Mouse (Mus musculus) MEL-GATA-1-ER (cell line): ENCODE results near the gene Ocln.
"Not testable (repeated sequence)": the region's sequence is repeated elsewhere in the genome, so short reads cannot be mapped to it uniquely, and the experiment has no call there.

ENCODE experiments used
- DNase-seq: peaks from one replicate; pipeline ENCODE4 v3.0.0-alpha.2; 2012; ENCODE audit warnings: low read depth; ENCODE audit errors: extremely low read depth

The Ocln gene

DNA sequence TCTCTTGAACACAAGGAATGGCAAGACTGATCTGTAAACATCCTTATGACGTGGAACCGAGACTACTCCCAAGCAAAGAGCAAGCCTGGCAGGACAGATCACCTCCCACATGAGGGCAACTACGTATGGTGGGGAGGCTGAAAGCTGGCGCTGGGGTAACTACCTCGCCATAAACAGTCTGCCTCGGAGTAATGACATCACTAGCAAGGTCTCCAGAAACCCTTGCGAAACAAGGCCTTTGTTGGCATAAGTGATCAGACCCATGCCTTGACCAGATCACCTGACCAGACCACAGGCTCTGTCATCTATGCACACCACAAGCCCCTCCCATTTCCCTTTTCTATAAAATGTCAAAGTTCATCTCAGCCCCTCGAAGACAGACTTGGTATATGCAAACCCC is 59.2 kb downstream of the Ocln start:
- no peak for DNase-seq

DNA sequence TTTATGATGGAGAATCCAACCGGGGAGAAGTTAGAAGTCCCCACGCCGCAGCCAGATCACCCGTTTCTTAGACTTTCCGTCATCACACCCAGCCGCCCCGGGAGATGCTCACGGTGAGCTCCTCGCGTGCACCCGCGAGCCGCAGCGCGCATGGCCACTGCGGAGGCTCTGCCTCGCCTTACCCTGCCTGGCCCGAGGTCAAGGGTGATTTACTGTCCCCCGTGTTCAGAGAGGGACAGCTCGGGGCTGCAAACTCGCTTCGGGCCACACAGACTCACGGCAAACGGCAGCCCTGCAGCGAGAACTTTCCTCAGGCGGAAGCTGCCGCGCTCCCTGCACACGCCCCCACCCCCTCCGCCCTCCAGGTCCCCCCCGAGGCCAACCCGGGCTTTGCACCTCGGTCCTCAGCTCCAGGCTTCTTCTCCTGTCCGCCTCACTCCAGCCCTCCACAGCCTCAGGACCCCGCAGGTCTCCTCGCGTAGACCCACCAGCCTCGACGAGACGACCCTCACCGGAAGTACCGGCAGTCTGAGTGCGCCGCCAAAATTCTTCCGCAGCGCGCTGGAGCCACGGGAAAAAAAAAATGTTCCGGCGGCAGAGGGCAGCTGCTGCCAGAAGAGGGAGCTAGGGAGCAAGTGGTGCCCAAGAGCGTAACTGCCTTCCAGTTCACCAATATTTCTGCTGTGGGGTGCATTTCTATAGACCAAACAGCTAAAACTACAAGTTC is 60.3 kb downstream of the Ocln start, which contains the start of gene Gtf2h2:
Gene Gtf2h2, minus strand, starts transcription at position 519 of the 727 bp plus-strand sequence.
- peak; percentile 63 for DNase-seq

DNA sequence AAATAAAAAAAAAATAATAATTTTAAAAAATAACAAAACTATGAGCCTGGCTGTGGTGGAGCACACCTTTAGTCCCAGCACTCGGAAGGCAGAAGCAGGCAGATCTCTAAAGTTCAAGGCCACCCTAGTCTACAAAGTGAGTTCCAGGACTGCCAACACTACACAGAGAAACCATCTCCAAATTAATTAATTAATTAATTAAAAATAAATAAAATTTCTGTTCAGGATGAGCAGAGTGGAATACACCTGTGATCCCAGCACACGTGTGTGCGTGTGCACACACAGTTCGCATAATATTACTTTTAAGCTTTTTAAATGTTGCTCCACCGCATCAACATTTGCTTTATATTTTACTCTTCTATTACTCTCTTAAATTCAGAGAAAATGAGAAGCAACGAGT is 60.9 kb downstream of the Ocln start:
- DNase-seq, result no peak

DNA sequence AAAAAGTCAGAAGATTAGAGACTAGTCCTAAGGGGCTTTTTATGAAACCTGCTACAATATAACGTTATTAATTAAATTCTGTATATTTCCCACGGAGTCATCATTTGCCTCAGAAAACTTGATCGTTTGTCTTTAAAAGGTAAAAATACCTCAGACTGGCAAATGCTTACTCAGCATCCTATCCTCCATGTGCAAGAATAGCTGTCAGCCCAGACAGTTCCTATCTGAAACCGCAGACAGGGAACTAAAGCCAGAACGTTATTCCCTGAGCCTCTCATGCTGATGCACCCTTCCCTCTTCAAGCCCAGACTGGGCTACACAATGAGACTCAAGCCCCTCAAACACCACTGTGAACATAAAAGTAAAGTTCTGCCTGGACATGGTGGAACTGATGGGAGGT is 62.1 kb downstream of the Ocln start:
- peak; percentile 65 for DNase-seq

DNA sequence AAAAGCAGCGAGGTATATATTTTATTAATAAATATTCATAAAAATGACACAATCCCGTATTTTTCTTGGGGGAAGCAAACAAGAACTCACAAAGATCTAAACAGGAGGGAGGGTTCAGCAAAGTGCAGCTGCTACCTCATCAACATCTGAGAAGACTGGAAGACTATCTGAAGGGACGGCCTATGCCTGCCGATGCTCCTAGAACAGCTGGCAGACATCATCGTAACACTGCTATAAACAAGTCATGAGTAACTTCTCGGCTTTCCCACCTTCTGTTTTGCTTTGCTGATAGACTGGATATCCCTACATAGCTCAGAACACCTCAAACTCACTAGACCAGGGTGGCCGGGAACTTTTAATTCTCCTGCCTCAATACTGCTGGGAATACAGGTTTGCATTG is 68.9 kb downstream of the Ocln start:
- no peak for DNase-seq

DNA sequence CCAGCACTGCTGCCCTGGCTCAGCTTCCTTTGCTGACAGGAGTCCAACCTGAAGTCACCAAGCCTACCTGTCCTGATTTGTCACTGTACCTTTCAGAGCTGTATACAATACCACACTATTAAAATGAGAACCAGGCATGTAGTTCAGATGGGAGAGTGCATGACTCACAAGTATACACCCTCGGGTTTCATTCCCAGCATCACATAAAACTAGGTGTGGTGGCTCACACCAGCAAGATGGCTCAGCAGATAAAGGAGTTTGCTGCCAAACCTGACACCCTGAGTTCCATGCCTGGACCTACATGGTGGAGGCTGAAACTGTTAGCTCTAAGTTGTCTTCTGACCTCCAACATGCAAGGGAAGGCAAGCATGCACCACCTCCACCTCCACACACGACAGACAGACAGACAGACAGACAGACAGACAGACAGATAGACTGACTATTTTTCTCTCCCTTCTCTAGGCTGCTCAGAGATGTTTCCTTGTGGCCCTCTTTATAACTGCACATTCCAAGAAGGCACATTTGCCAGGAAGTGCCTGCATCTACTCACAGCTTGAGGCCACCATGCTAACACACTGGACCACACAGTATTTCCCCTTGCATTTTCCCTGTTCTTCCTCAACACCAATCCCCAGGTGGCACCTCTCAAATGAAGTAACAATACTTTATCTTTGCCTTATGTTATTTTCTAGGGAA is 88.8 kb downstream of the Ocln start:
- DNase-seq, result no peak

DNA sequence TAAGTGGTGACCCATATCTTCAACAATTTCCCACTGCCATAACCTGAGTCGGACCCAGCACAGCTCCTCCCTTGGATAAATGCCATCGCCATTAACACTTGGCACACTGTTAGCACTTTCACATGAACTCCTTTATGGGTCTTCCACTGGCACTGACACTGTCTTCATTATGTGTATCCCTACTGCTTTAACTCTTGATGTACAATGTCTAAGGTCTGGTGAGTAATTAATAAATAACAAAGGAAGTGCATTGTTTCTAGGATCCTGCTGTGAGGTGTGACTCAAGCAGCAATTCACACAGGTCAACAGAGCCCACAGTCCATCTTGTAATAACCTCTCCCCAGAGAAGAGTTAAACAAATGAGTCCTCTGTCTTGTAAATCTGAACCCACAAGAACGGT is 91.2 kb downstream of the Ocln start:
- no peak for DNase-seq

DNA sequence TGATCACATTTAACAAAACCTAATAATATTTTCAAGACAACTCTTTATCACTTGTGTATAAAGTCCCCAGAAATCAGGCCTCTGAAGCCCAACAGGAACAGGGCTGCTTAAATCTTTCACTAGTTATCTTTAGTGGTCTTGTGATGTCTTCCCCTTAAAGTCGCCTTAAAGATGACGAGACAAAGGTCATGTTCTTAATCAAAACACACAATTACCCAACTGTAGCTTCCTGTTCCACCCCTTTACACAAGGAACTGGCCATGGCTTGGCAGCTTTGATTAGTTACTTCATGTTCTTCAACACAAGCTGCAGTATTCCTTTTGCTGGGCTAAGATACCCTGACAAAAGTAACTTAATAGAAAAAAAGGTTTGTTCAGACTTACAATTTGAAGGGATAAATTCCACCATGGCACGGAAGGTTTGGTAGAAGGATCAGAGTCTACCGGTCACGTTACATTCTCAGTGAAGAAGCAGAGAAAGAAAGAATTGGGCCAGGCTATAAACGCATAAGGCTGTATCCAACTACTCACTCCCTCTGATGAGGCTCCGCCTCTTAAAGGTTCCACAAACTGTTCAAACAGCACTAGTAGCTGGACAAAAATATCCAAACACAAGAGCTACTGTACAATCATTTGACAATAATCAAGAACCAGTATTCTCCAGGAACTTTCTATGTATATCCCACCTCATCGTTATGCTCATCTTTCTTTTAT is 99.9 kb downstream of the Ocln start, which contains the start of gene Naip1:
Gene Naip1, minus strand, starts transcription at position 455 of the 713 bp plus-strand sequence.
- DNase-seq, result not testable (repeated sequence)

DNA sequence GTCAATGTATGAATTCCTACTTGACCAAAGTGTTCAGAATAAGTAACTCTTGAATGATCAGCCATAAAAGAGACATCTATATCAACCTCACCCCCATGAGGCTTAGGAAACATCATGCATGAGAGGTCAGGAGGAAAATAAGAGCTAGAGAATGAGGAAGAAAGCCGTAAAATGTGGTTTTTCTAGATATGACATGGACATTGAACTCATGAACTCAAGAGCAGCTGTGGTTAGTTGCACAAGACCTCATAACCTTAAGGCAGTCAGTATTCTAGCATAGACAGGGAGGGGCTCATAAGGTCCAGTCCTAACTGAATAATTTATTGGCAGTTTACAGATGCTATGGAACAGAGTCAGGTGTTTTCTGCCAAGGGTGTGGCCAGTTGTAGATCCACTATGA is 103.0 kb downstream of the Ocln start:
- DNase-seq, result no peak
